Mouse (Mus musculus): ENCODE results near the gene Serpinb1c. TPM values are rescaled to one million over a fixed set of nuclear protein-coding genes. Genes with fewer than 3 reads are reported as not detected.
A peak's percentile ranks its signal among the peaks of the same experiment; 100 is the strongest.
"Not testable (repeated sequence)": the region's sequence is repeated elsewhere in the genome, so short reads cannot be mapped to it uniquely, and the experiment has no call there.

Serpinb1c gene
- total and polyA plus RNA-seq, 3 experiments, result not detected

- Histone ChIP-seq H3K4me1 (ENCODE audit: insufficient read depth, low read depth, low read length) (no peaks in the 10 kb centered on the region), H3K36me3 (replicated peaks) (no peaks in the 10 kb centered on the region), H3K9me3 (replicated peaks) (no peaks in the 10 kb centered on the region), H3K4me3 (ENCODE audit: low read depth, low read length) (no peak overlapping the region), H3K27me3 (ENCODE audit: insufficient read depth, low read length) (peaks cover 11% of the 10 kb centered on the region)
- TF ChIP-seq POLR2AphosphoS5 (IDR thresholded peaks at IDR 0.05; ENCODE audit: insufficient replicate concordance, low read depth, low read length) (no peak), TAL1 (conservative IDR thresholded peaks at IDR 0.05; ENCODE audit: low read depth, low read length) (no peak), GATA1 (IDR thresholded peaks at IDR 0.05; ENCODE audit: borderline replicate concordance, low read length) (no peak), GATA2 (IDR thresholded peaks at IDR 0.05; ENCODE audit: borderline replicate concordance, low read depth, low read length) (no peak), CTCF (IDR thresholded peaks at IDR 0.05; ENCODE audit: low read depth, low read length) (no peak)
- ATAC-seq (ENCODE audit: extremely low read depth, insufficient number of reproducible peaks, low FRiP score, poor library complexity, severe bottlenecking), result no peak
- no peak for DNase-seq (ENCODE audit: low spot score)
These were observed 31.0 kb downstream of the Serpinb1c start for GRCm38 (mm10) chr13:32867030-32867429.

DNA sequence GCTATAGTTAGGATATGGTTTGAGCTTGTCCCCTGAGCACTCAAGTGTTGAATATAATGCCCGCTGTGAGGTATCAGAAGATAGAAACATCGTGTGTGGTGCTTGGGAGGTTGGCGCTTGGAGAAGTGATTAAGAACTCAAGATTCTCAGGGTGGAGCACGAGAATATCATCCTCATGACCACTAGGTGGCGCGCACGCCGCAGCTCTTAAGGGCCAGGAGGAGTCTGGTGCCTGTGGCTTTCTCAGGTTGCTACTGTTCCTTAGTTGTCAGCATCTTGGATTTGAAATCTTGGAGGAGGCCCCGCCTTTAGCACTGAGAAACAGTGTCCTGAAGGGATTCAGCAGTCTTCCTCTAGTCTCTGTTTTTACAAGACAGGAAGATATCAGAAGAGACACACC lies 31.5 kb downstream of the Serpinb1c start:
- peak; percentile 37 for DNase-seq (ENCODE audit: low spot score)
- TF ChIP-seq CTCF (IDR thresholded peaks at IDR 0.05; ENCODE audit: low read depth, low read length) (peak; percentile 68), POLR2AphosphoS5 (IDR thresholded peaks at IDR 0.05; ENCODE audit: insufficient replicate concordance, low read depth, low read length) (no peak), GATA1 (IDR thresholded peaks at IDR 0.05; ENCODE audit: borderline replicate concordance, low read length) (no peak)
- H3K4me3 ChIP-seq (ENCODE audit: low read depth, low read length), result no peak overlapping the region
- no peak for ATAC-seq (ENCODE audit: extremely low read depth, insufficient number of reproducible peaks, low FRiP score, poor library complexity, severe bottlenecking)
- peaks cover 11% of the 10 kb centered on the region for H3K27me3 ChIP-seq (ENCODE audit: insufficient read depth, low read length)
- no peaks in the 10 kb centered on the region for H3K9me3 ChIP-seq (replicated peaks)
- no peaks in the 10 kb centered on the region for H3K36me3 ChIP-seq (replicated peaks)
- H3K4me1 ChIP-seq (ENCODE audit: insufficient read depth, low read depth, low read length), result no peaks in the 10 kb centered on the region

DNA sequence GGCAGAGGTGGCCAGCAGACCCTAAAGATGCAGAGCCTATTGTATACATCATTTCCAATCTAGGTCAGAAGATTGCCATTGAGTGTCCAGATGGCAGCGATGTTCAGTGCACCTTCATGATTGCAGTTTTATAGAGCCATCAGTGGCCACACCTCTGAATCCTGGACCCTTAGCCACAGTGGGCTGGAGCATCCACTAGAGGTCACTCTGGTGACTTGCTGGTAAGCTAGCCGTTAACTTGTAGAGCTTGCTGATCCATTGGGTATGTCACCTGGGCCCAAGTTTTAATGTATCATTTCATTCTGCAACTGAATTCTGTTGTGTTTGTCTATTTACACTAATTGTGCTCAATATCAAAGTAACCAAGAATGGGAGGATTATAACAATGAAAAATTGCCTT lies 32.4 kb downstream of the Serpinb1c start:
- no peak for TF ChIP-seq CTCF (IDR thresholded peaks at IDR 0.05; ENCODE audit: low read depth, low read length)
- TF ChIP-seq POLR2AphosphoS5 (IDR thresholded peaks at IDR 0.05; ENCODE audit: insufficient replicate concordance, low read depth, low read length), result no peak
- no peak for TF ChIP-seq TAL1 (conservative IDR thresholded peaks at IDR 0.05; ENCODE audit: low read depth, low read length)
- no peak for TF ChIP-seq GATA2 (IDR thresholded peaks at IDR 0.05; ENCODE audit: borderline replicate concordance, low read depth, low read length)
- no peak for TF ChIP-seq GATA1 (IDR thresholded peaks at IDR 0.05; ENCODE audit: borderline replicate concordance, low read length)
- Histone ChIP-seq H3K36me3 (replicated peaks) (no peaks in the 10 kb centered on the region), H3K4me1 (ENCODE audit: insufficient read depth, low read depth, low read length) (no peaks in the 10 kb centered on the region), H3K27me3 (ENCODE audit: insufficient read depth, low read length) (peaks cover 11% of the 10 kb centered on the region), H3K9me3 (replicated peaks) (no peaks in the 10 kb centered on the region), H3K4me3 (ENCODE audit: low read depth, low read length) (no peak overlapping the region)
- no peak for ATAC-seq (ENCODE audit: extremely low read depth, insufficient number of reproducible peaks, low FRiP score, poor library complexity, severe bottlenecking)
- DNase-seq (ENCODE audit: low spot score), result no peak

DNA sequence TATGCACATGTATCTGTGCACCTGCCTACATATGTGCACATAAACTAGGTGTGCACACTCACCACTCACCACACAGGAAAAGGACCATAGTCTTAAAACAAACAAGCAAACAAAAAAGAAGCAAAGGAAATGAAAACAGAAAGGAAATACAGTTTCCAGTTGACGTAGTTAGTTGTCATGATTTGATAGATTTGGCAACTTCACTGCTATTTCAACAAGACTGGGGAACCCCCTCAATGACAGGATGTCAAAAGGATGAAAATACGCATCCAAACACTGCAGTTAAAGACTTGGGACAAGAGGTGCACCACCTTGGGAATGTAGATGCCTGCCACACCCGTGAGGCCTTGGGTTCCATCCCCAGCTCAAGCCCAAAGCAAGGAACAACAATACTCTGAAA lies 33.5 kb downstream of the Serpinb1c start:
- not testable (repeated sequence) for DNase-seq (ENCODE audit: low spot score); H3K4me1 ChIP-seq (ENCODE audit: insufficient read depth, low read depth, low read length); ATAC-seq (ENCODE audit: extremely low read depth, insufficient number of reproducible peaks, low FRiP score, poor library complexity, severe bottlenecking); H3K4me3 ChIP-seq (ENCODE audit: low read depth, low read length); H3K9me3 ChIP-seq (replicated peaks); H3K36me3 ChIP-seq (replicated peaks)
- peaks cover 11% of the 10 kb centered on the region for H3K27me3 ChIP-seq (ENCODE audit: insufficient read depth, low read length)

DNA sequence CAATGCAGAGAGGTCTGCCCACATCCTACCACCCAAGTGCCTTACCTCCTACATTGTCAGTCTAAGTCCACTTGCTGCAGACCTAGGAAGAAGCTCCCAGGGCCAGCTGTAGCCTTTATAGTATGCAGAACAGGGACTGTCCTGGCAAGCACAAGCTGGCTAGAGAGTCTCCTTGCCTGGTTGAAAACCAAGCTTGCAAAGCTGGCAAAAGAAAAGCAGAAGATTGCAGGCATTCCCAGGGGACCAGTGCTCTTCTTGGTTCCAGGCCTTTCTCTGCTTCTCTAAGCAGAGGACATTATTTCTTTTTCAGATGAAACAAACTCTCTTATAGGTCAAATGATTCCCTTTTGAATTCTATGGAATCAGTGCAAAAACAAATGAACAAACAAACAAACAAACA lies 34.6 kb downstream of the Serpinb1c start:
- no peak for DNase-seq (ENCODE audit: low spot score)
- no peaks in the 10 kb centered on the region for H3K36me3 ChIP-seq (replicated peaks)
- no peak for TF ChIP-seq CTCF (IDR thresholded peaks at IDR 0.05; ENCODE audit: low read depth, low read length)
- no peak for TF ChIP-seq GATA2 (IDR thresholded peaks at IDR 0.05; ENCODE audit: borderline replicate concordance, low read depth, low read length)
- TF ChIP-seq TAL1 (conservative IDR thresholded peaks at IDR 0.05; ENCODE audit: low read depth, low read length), result no peak
- TF ChIP-seq POLR2AphosphoS5 (IDR thresholded peaks at IDR 0.05; ENCODE audit: insufficient replicate concordance, low read depth, low read length), result no peak
- no peak for TF ChIP-seq GATA1 (IDR thresholded peaks at IDR 0.05; ENCODE audit: borderline replicate concordance, low read length)
- H3K27me3 ChIP-seq (ENCODE audit: insufficient read depth, low read length), result peaks cover 8% of the 10 kb centered on the region
- H3K4me1 ChIP-seq (ENCODE audit: insufficient read depth, low read depth, low read length), result no peaks in the 10 kb centered on the region
- ATAC-seq (ENCODE audit: extremely low read depth, insufficient number of reproducible peaks, low FRiP score, poor library complexity, severe bottlenecking), result no peak
- no peak overlapping the region for H3K4me3 ChIP-seq (ENCODE audit: low read depth, low read length)
- no peaks in the 10 kb centered on the region for H3K9me3 ChIP-seq (replicated peaks)

- ATAC-seq (ENCODE audit: extremely low read depth, insufficient number of reproducible peaks, low FRiP score, poor library complexity, severe bottlenecking) (no peak), DNase-seq (ENCODE audit: low spot score) (no peak)
- Histone ChIP-seq H3K4me1 (ENCODE audit: insufficient read depth, low read depth, low read length) (no peaks in the 10 kb centered on the region), H3K9me3 (replicated peaks) (no peaks in the 10 kb centered on the region), H3K4me3 (ENCODE audit: low read depth, low read length) (no peak overlapping the region), H3K36me3 (replicated peaks) (no peaks in the 10 kb centered on the region), H3K27me3 (ENCODE audit: insufficient read depth, low read length) (peaks cover 8% of the 10 kb centered on the region)
- TF ChIP-seq TAL1 (conservative IDR thresholded peaks at IDR 0.05; ENCODE audit: low read depth, low read length) (no peak), POLR2AphosphoS5 (IDR thresholded peaks at IDR 0.05; ENCODE audit: insufficient replicate concordance, low read depth, low read length) (no peak), GATA2 (IDR thresholded peaks at IDR 0.05; ENCODE audit: borderline replicate concordance, low read depth, low read length) (no peak), CTCF (IDR thresholded peaks at IDR 0.05; ENCODE audit: low read depth, low read length) (no peak), GATA1 (IDR thresholded peaks at IDR 0.05; ENCODE audit: borderline replicate concordance, low read length) (no peak)
These were observed 37.2 kb downstream of the Serpinb1c start for GRCm38 (mm10) chr13:32860821-32861220.

DNA sequence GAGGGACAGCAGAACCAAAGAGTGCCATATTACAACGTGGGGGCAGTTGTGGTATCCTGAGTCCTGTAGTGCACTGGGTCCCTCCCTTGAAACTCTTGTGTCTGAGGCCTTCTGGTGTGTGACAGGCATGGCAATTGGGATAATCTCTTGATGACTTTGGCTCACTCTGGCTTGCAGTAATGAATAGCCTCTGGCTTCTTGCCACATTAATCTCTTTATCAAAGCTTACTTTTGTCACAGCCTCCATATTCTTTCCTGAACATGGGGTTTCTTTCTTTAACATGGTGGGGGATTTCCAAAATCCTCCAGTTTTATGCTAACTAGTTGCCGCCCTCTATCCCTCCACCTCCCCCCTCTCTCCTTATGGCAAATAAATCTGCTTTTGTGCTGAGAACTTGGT lies 44.9 kb downstream of the Serpinb1c start:
- ATAC-seq (ENCODE audit: extremely low read depth, insufficient number of reproducible peaks, low FRiP score, poor library complexity, severe bottlenecking) (no peak), DNase-seq (ENCODE audit: low spot score) (no peak)
- no peak overlapping the region for H3K4me3 ChIP-seq (ENCODE audit: low read depth, low read length)
- no peaks in the 10 kb centered on the region for H3K9me3 ChIP-seq (replicated peaks)
- no peak for TF ChIP-seq TAL1 (conservative IDR thresholded peaks at IDR 0.05; ENCODE audit: low read depth, low read length)
- no peak for TF ChIP-seq CTCF (IDR thresholded peaks at IDR 0.05; ENCODE audit: low read depth, low read length)
- no peak for TF ChIP-seq POLR2AphosphoS5 (IDR thresholded peaks at IDR 0.05; ENCODE audit: insufficient replicate concordance, low read depth, low read length)
- no peak for TF ChIP-seq GATA2 (IDR thresholded peaks at IDR 0.05; ENCODE audit: borderline replicate concordance, low read depth, low read length)
- no peak for TF ChIP-seq GATA1 (IDR thresholded peaks at IDR 0.05; ENCODE audit: borderline replicate concordance, low read length)
- H3K27me3 ChIP-seq (ENCODE audit: insufficient read depth, low read length), result peaks cover 18% of the 10 kb centered on the region; the same call in 1 of the 2 replicates
- no peaks in the 10 kb centered on the region for H3K4me1 ChIP-seq (ENCODE audit: insufficient read depth, low read depth, low read length)
- H3K36me3 ChIP-seq (replicated peaks), result no peaks in the 10 kb centered on the region
